Mouse (Mus musculus) layer of hippocampus, adult 11-12 months (tissue): ENCODE data around the gene Ddb2.
A peak's percentile ranks its signal among the peaks of the same experiment; 100 is the strongest.

Experiments used
- DNase-seq: peaks from one replicate; pipeline ENCODE4 v3.0.0; 2022; ENCODE audit warnings: low spot score

The Ddb2 gene

DNA sequence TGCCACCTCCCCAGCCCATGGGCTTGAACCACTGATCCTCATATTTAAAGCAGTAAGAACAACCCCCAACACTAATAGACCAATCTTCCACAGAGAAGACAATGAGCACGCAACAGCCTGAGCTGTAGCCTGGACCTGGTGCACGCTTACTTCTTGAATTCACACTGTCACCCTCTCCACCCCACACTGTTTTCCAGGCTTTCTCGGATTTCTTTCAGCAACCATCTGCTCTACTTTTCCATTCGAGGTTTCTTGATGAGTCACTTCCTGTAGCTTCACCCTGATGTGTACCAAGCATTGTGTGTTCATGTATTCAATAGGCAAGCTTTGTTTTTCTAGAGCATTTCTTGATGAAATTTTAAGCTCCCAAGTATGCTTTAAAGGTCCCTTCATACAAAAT is 49.4 kb downstream of the Ddb2 start:
- no peak for DNase-seq

DNA sequence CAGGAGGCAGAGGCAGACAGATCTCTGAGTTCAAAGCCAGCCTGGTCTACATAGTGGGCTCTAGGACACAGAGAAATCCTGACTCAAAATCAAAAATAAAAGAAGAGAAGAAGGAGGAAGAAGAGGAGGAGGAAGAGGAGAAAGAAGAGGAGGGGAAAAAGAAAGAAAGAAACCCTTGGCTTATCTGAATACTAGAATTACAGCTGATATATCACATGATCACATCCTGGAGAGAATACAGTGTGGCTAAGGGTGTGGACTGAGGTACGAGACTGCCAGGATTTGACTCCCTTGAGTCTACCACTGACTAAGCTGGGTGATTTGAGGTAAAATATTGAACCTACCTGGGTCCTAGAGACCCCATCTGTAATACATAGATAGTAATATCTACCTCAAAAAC is 50.6 kb downstream of the Ddb2 start:
- no peak for DNase-seq

DNA sequence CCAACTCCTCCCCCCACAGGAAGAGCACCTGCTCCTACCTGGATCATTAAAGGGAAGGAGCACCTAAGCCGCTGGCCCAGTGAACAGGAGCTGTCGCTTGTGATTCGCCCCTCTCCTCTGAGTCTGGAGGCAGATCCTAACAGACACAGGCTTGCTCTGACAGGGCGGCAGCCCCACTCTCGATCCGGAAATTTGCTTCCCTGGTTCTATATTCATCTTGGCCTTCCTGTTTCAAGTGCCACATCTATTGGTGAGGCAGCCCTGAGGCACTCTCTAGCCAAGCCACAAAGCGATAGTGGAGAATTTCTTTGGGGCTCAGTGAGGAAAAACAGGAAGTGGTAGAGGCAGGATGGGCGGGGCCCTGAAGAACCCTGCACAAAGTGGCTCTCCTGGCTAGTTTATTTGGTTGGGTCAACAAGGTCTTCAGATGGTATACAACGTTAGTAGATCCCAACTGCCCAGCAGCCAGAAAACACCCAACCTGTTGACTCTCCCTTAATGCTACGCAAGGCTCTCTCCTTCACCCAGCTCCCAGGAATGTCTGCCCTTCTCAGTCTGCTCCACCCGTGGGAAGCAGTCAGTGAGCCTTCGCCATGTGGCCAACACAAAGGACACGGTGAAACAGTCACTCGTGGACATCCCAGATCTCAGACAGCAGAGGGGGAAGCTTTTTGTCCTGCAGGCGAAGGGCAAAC is 52.9 kb downstream of the Ddb2 start, which contains the start of gene Madd:
TSS of gene Madd (minus strand) at position 127 of the 695 bp plus-strand sequence.
- DNase-seq: peak; percentile 48

DNA sequence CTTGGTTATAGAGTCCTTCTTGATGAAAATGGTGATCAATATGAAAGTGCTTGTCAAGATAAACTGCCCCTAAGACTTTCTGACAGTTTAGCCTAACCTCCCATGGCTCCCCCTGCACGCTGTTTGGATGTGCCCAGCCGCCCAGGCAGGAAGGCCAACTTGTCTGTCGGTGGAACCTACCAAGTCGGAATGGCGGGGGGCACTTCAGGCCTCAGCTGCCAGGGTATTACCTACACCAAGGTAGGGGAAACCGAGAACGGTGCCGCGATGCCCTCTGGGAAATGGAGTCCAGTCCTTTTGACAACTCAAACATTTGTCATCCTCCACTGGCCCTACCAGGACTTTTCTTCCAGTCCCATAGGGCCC is 53.7 kb downstream of the Ddb2 start:
- DNase-seq: peak; percentile 97

DNA sequence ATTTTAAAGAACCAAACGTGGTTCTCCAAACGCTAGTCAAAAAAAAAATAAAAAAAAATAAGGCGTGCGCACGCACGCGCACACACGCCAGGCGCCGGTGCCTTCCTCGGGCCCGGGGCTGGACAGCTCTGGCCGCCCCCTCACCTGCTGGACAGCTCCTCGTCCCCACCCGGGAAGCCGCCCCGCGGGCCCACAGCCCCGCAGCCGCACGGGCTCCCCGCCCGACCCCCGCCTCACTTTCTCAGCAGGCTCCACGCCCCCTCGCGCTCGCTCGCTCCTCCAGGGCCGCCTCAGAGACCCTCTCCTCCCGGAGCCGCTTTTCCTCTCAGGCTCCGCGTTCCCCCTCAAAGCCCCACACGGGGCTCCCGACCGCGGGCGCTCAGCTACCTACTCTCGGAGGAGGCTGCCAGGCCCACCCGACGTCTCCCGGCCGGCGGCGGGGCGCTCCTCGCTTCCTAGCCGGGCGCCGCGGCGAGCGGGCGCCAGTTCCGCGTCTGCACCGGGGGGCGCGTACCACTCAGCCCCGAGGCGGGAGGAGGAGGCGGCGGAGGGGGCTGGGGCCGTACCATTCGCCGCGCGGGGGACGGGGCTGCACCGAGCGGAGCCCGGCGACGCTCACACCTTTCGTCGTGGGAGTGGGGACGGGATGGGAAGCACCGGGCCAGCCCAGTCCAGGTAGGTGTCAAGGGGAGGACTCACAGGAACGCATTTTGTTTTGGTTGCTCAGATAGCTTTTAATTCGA is 54.2 kb downstream of the Ddb2 start:
- DNase-seq: peak; percentile 86

DNA sequence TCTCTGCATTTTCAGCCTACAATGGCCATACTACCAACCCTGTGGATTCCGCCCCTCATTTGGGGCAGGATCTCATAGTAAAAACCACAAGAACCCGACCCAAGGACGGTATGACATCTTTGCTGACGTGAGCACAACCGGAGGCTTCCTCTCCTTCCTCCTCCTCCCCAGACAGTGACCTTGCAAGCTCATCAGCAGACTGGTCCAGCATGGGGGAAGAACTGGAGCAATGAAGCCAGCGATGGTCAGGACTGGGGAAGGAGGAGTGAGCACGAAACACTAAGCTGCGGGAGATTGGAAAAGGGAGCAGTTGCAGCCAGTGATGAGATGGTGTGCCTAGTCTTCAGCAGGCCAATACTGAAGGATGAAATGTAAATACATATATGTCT is 54.8 kb downstream of the Ddb2 start:
- DNase-seq: peak; percentile 34

DNA sequence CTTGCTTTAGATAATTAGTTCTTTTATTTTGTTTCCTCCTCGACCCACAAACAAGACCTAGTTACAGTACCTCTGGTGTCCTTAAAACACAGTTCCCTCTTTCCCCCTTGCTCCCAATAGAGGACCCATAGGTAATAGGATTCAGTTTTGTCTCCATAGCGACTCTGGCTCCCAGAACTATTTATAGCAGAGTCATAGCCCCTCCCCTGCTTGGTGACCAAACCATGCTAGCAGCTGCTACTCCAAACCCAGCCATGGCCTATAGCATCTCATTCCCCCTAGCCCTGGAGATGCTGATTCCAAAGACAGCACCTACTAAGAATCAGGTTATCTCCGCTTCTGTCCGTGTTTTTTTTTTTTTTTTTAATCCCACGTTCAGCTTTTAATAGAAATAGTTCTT is 56.1 kb downstream of the Ddb2 start:
- no peak for DNase-seq

DNA sequence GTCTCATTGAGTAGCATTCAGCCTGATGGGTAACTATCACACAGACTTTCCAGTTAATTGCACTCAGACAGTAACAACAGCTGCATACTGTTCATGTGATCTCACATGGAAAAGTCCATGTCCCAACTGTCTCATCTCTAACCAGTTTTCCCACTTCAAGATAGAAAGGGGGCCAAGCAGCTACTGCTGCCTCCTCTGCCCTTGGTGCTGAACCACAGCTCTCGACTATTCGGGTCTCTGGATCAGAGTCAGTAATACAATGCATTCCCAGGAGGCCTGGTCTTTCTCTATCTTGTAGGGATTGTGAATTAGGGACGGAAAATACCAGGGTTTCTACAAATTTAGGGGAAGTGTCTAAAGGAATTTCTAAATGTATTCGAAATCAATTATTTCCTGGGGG is 57.0 kb downstream of the Ddb2 start:
- no peak for DNase-seq

DNA sequence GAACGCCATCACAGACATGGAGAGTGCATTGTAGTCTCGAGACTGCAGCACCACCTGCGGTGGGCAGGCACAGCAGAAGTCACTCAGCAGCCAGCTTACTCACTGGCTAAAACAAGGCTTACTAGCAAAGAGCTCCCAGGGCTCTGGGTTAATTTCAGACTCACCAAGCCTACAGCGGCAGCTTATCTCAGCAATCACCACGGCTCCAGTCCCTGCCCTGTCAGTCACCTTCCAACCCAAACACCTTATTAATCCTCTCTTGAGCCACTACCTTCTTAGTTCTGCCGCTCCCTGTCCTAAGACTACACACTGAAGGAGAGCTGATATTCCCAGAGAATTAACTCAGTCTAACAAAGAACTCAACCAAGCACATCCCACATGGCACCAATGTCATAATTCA is 60.5 kb downstream of the Ddb2 start:
- DNase-seq: no peak

DNA sequence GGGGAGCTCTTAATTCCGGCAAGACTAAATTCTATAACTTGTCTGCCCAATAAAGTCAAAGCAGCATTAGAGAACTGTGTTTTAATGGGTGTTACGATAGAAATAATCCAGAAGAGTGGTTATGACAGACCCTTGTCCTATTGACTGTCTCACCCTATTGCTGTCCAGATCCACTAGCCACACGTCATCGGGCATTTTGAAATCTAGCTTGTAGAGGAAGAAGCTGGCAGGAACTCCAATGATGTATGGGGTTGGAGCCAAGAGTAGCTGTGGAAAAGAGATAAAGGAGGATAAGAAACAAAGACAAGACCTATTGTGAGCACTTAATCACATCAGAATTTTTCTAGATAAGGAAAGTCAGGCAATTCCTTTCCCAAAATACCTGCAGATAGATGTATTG is 61.3 kb downstream of the Ddb2 start:
- no peak for DNase-seq

DNA sequence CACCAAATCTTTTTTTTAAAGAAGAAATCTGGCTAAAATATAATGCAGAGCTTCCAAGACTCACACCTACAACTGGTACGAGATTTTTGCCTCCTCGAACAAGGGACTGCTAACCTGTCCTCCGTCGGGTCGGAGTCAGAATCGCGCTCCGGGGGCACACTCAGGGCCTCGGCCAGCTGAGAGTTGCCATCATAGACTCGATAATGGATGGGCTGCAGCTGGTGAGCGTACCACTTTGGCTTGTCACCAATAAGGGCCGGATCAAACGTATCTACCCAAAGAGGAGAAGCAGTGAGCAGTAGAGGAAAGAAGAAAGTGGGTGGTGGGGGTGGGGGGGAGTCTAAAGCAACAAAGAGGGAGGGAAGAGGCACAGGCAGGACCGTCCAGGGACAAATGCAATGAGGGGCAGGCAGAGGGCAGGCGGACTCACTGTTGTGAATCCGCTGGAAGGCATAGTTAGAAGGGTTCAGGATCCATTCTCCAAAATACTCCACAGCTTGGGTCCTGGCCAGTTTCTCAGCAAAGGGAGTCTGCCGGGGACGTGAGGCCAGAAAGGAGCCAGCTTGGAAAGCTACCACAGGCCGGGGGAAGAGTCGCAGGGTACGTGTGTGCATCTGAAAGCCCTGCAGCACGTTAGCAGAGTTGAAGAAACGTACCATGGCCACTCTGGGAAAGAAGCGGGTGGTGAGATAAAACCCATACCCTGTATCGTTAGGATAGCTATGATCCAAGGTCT is 67.0 kb downstream of the Ddb2 start:
- DNase-seq: no peak

DNA sequence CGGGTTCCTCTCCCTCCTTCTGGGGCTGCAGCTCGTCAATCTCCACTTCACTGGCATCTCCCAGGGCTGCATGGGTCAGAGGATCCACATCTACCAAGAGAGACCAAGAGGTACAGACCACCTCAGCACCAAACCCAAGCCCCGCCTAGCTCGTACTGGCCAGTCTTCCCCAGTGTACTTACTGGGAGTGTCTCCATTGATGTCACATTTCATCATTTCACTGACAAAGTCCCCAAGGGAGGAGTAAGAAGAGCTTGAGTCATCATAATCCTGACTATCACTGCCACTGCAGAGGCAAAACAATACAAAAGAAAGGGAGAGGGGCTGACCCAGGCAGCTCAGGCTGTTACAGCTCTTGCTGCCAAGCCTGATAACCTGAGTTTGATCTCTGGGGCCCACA is 69.2 kb downstream of the Ddb2 start:
- DNase-seq: no peak

DNA sequence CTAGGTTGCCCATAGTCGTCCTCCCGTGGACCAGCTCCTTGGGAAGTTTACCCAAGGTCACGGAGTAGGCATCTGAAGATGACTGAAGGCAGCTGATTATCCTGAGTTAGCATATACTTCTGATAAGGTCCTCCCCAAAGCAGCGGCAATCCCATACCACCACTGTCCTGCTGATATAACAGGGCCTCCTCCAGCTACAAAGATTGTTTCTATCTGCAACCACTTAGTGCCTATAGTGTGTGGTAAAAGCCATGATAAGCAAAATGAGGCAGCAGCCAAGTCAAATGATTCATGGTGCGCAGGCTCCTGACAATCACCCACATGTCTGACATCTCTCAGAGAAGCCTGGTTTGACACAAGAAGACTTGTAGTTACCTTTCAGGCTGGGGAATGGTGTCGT is 71.8 kb downstream of the Ddb2 start:
- no peak for DNase-seq

DNA sequence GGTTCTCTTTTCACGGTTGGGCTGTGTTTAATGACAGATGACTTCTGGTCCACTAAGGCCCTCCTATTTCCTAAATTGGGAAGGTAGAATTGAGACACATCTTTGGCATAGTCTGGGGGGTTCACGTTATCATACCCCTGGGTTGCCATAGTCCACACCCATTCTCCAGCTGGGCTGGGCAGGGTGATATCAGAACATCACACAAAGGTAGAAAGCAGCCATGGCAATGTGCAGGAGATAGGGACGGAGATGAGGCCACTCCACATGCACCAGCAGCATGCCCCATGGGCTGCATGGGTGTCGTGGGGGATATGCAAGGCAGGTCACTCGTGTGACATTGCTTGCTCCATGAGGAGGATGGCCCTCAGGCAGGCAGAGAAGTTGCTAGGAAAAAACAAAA is 73.2 kb downstream of the Ddb2 start:
- no peak for DNase-seq

DNA sequence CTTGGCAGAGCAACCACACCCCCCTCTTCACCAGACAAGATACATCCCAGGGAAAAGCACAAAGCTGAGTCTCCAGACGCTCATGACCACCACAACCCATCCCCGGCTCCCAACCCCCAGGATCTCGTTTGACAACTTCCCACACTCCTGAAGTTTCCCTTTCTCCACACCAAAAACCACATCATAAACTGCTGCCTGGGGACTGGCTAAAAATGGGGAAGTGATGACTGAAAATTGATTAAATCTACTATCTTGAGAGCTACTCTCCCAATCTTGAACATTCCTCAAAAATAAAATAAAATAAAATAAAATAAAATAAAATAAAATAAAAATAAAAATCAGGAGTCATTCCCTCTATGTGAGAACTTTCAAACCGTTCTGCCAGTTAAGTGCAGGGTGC is 73.8 kb downstream of the Ddb2 start:
- DNase-seq: no peak
